Mouse (Mus musculus) Muller cell, postnatal 12 days (primary cell): ENCODE results near the gene Eqtn.

Experiments used
- DNase-seq: peaks from one replicate; pipeline ENCODE4 v3.0.0-alpha.2; 2015; ENCODE audit errors: inconsistent ontology term

Eqtn gene

GRCm38 (mm10) chr4:94928743-94929142 is at the start of gene Eqtn:
Gene Eqtn (minus strand): TSS chr4:94928843.
- no peak for DNase-seq

DNA sequence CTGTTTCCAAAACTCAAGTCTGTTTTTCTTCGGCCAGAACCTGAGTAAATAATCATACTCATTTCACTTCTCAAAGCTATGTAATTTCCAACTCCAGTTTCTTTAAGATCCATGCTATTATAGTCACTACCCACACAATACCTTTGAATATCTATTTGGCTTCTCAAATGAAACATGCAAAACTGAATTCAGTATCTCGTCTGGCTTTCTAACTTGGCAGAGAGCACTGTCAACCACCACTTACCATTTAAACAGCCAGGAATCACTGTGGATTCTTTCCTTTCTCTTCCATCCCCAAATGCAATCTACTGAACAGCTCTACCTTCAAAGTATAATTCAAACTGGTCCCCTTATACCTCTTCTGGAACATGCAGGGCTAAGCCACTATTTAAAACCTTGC is 44.7 kb upstream of the Eqtn start:
- no peak for DNase-seq

- DNase-seq = no peak
Observed at GRCm38 (mm10) chr4:94952773-94953172, 24.1 kb upstream of the Eqtn start.

GRCm38 (mm10) chr4:94941221-94941855 is 12.7 kb upstream of the Eqtn start:
- no peak for DNase-seq

DNA sequence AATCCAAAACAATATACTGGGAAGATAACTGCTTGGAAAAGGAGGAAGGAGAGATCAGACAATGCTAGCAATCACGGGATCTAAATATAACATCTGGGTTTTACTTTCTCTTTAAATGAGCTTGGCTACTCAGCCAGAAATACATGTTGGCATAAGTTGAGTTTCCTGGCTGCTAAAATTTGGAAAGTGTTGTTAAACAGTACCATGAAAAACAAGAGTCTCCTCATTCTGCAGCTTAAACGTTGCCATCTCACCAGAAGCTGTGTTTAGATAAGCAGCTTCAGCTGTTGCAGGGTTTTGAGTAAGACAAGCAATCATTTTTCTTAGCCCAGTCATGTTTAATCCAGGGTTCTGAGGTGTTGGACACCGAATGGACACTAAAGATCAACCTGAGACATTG is 26.9 kb downstream of the Eqtn start:
- DNase-seq = no peak

DNA sequence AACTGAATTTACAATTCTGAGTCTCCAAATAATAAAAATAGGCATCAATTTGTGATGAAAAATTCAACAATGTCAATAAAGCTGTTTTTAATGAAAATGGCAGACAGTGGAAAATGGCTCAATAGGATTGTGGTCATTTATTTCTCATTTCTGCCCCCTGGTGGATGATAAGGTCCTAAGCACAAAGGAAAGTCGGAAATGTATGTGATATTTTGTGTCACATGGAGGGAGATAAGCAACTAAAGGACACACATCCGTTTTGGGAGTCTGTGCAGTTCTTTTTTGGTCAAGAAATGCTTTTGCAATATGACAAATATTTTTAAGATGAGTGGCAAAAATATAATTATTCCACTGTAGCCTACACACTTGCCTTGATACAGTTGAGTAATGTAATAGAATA is 27.9 kb downstream of the Eqtn start:
- peak; percentile 40 for DNase-seq
